Mouse (Mus musculus): ENCODE data around the gene Tjp3. TPM values are rescaled to one million over a fixed set of nuclear protein-coding genes. Genes with fewer than 3 reads are reported as not detected.

Tjp3 gene
- polyA plus RNA-seq, 1 experiment from 2014 or later = 3.2 TPM

GRCm38 (mm10) chr10:81245166-81245565 is 46.2 kb downstream of the Tjp3 start:
- 90% methylated on average over 6 of the region's 6 CpGs for WGBS
- Histone ChIP-seq H3K9ac (replicated peaks) (no peak overlapping the region), H3K4me3 (replicated peaks) (no peak overlapping the region), H3K36me3 (no peaks in the 10 kb centered on the region), H3K27me3 (peaks cover 50% of the 10 kb centered on the region), H3K4me2 (no peak overlapping the region), H3K4me1 (replicated peaks) (peaks cover 10% of the 10 kb centered on the region; the same call in 1 of the 2 replicates), H3K9me3 (no peaks in the 10 kb centered on the region), H3K27ac (no peak overlapping the region)
- no peak for ATAC-seq (ENCODE audit: insufficient number of reproducible peaks, insufficient read depth, low FRiP score, low TSS enrichment, low read depth)

GRCm38 (mm10) chr10:81244595-81244994 is 46.8 kb downstream of the Tjp3 start:
- Histone ChIP-seq H3K4me1 (replicated peaks) (peaks cover 16% of the 10 kb centered on the region; the same call in 1 of the 2 replicates), H3K27me3 (peaks cover 55% of the 10 kb centered on the region), H3K4me2 (no peak overlapping the region), H3K4me3 (replicated peaks) (no peak overlapping the region), H3K27ac (no peak overlapping the region), H3K36me3 (no peaks in the 10 kb centered on the region), H3K9ac (replicated peaks) (no peak overlapping the region), H3K9me3 (no peaks in the 10 kb centered on the region)
- WGBS = 11% methylated on average over 17 of the region's 17 CpGs
- peak; percentile 11 for ATAC-seq (ENCODE audit: insufficient number of reproducible peaks, insufficient read depth, low FRiP score, low TSS enrichment, low read depth)

- WGBS = 62% methylated on average over 4 of the region's 4 CpGs
- no peak for ATAC-seq (ENCODE audit: insufficient number of reproducible peaks, insufficient read depth, low FRiP score, low TSS enrichment, low read depth)
Observed at GRCm38 (mm10) chr10:81244146-81244545, 47.2 kb downstream of the Tjp3 start.

GRCm38 (mm10) chr10:81242021-81242420 is 49.4 kb downstream of the Tjp3 start:
- no peaks in the 10 kb centered on the region for H3K36me3 ChIP-seq
- no peaks in the 10 kb centered on the region for H3K9me3 ChIP-seq
- 90% methylated on average over 16 of the region's 16 CpGs for WGBS
- H3K4me3 ChIP-seq (replicated peaks) = no peak overlapping the region
- no peak overlapping the region for H3K9ac ChIP-seq (replicated peaks)
- H3K4me2 ChIP-seq = no peak overlapping the region
- no peak for ATAC-seq (ENCODE audit: insufficient number of reproducible peaks, insufficient read depth, low FRiP score, low TSS enrichment, low read depth)
- no peak overlapping the region for H3K27ac ChIP-seq
- H3K27me3 ChIP-seq = peaks cover 76% of the 10 kb centered on the region
- peaks cover 21% of the 10 kb centered on the region; the same call in 1 of the 2 replicates for H3K4me1 ChIP-seq (replicated peaks)

More at GRCm38 (mm10) chr10:81244146-81244545, 47.2 kb downstream of the Tjp3 start:
- peaks cover 56% of the 10 kb centered on the region for H3K27me3 ChIP-seq
- no peaks in the 10 kb centered on the region for H3K36me3 ChIP-seq
- H3K4me2 ChIP-seq = no peak overlapping the region
- peaks cover 20% of the 10 kb centered on the region; the same call in 1 of the 2 replicates for H3K4me1 ChIP-seq (replicated peaks)
- H3K4me3 ChIP-seq (replicated peaks) = no peak overlapping the region
- no peak overlapping the region for H3K9ac ChIP-seq (replicated peaks)
- H3K9me3 ChIP-seq = no peaks in the 10 kb centered on the region
- H3K27ac ChIP-seq = no peak overlapping the region

GRCm38 (mm10) chr10:81240876-81241275 is 50.5 kb downstream of the Tjp3 start:
- Histone ChIP-seq H3K27me3 (peaks cover 81% of the 10 kb centered on the region), H3K9ac (replicated peaks) (no peak overlapping the region), H3K9me3 (no peaks in the 10 kb centered on the region), H3K4me1 (replicated peaks) (peaks cover 21% of the 10 kb centered on the region; the same call in 1 of the 2 replicates), H3K36me3 (no peaks in the 10 kb centered on the region), H3K4me2 (no peak overlapping the region), H3K27ac (no peak overlapping the region), H3K4me3 (replicated peaks) (no peak overlapping the region)
- WGBS = 23% methylated on average over 13 of the region's 13 CpGs
- ATAC-seq (ENCODE audit: insufficient number of reproducible peaks, insufficient read depth, low FRiP score, low TSS enrichment, low read depth) = no peak

GRCm38 (mm10) chr10:81238618-81239017 is 52.8 kb downstream of the Tjp3 start:
- Histone ChIP-seq H3K4me1 (replicated peaks) (peaks cover 15% of the 10 kb centered on the region), H3K9ac (replicated peaks) (no peak overlapping the region), H3K27ac (no peak overlapping the region), H3K9me3 (no peaks in the 10 kb centered on the region), H3K27me3 (peaks cover 69% of the 10 kb centered on the region), H3K4me2 (no peak overlapping the region), H3K4me3 (replicated peaks) (no peak overlapping the region), H3K36me3 (no peaks in the 10 kb centered on the region)
- no peak for ATAC-seq (ENCODE audit: insufficient number of reproducible peaks, insufficient read depth, low FRiP score, low TSS enrichment, low read depth)
- WGBS = 81% methylated on average over 2 of the region's 2 CpGs

GRCm38 (mm10) chr10:81236471-81237268 is 54.7 kb downstream of the Tjp3 start:
- Histone ChIP-seq H3K4me1 (replicated peaks) (peaks cover 19% of the 10 kb centered on the region), H3K9ac (replicated peaks) (no peak overlapping the region), H3K27ac (no peak overlapping the region), H3K4me3 (replicated peaks) (no peak overlapping the region), H3K36me3 (no peaks in the 10 kb centered on the region), H3K4me2 (no peak overlapping the region), H3K27me3 (peaks cover 62% of the 10 kb centered on the region), H3K9me3 (no peaks in the 10 kb centered on the region)
- WGBS = 80% methylated on average over 12 of the region's 12 CpGs
- ATAC-seq (ENCODE audit: insufficient number of reproducible peaks, insufficient read depth, low FRiP score, low TSS enrichment, low read depth) = no peak

GRCm38 (mm10) chr10:81234206-81234605 is 57.2 kb downstream of the Tjp3 start:
- H3K27me3 ChIP-seq = peaks cover 62% of the 10 kb centered on the region
- H3K36me3 ChIP-seq = no peaks in the 10 kb centered on the region
- H3K4me1 ChIP-seq (replicated peaks) = peaks cover 16% of the 10 kb centered on the region
- peak overlapping the region; percentile 75; the same call in 1 of the 2 replicates for H3K4me2 ChIP-seq
- peak overlapping the region; percentile 77; the same call in 1 of the 2 replicates for H3K4me3 ChIP-seq (replicated peaks)
- no peak for ATAC-seq (ENCODE audit: insufficient number of reproducible peaks, insufficient read depth, low FRiP score, low TSS enrichment, low read depth)
- no peak overlapping the region for H3K9ac ChIP-seq (replicated peaks)
- WGBS = 85% methylated on average over 6 of the region's 6 CpGs
- H3K27ac ChIP-seq = no peak overlapping the region
- no peaks in the 10 kb centered on the region for H3K9me3 ChIP-seq

GRCm38 (mm10) chr10:81233226-81233585 is 58.2 kb downstream of the Tjp3 start:
- H3K4me1 ChIP-seq (replicated peaks) = peaks cover 14% of the 10 kb centered on the region
- peak overlapping the region; percentile 77 for H3K4me3 ChIP-seq (replicated peaks)
- H3K9ac ChIP-seq (replicated peaks) = peak overlapping the region; percentile 75
- peaks cover 64% of the 10 kb centered on the region for H3K27me3 ChIP-seq
- H3K4me2 ChIP-seq = peak overlapping the region; percentile 75
- 2% methylated on average over 27 of the region's 28 CpGs for WGBS
- 0 out of 2 replicates have a peak overlapping the region, but pooled peaks have one; percentile 12 for H3K27ac ChIP-seq
- 0 out of 2 replicates have a peak, but pooled peaks have one; percentile 35 for ATAC-seq (ENCODE audit: insufficient number of reproducible peaks, insufficient read depth, low FRiP score, low TSS enrichment, low read depth)
- H3K36me3 ChIP-seq = no peaks in the 10 kb centered on the region
- no peaks in the 10 kb centered on the region for H3K9me3 ChIP-seq

GRCm38 (mm10) chr10:81232580-81233225 is 58.7 kb downstream of the Tjp3 start, which contains the start of gene Zfr2:
Gene Zfr2 (plus strand): TSS chr10:81233155.
- Histone ChIP-seq H3K4me2 (peak within 1 kb of the TSS; percentile 75), H3K27me3 (peaks cover 63% of the 10 kb centered on the region), H3K4me1 (replicated peaks) (peaks cover 14% of the 10 kb centered on the region), H3K36me3 (no peaks in the 10 kb centered on the region), H3K9ac (replicated peaks) (peak within 1 kb of the TSS; percentile 75), H3K4me3 (replicated peaks) (peak within 1 kb of the TSS; percentile 77), H3K27ac (0 out of 2 replicates have a peak within 1 kb of the TSS, but pooled peaks have one; percentile 12), H3K9me3 (no peaks in the 10 kb centered on the region)
- WGBS = 7% methylated on average over 29 of the region's 29 CpGs
- ATAC-seq (ENCODE audit: insufficient number of reproducible peaks, insufficient read depth, low FRiP score, low TSS enrichment, low read depth) = peak; percentile 38

GRCm38 (mm10) chr10:81231436-81231835 is 59.9 kb downstream of the Tjp3 start:
- Histone ChIP-seq H3K9ac (replicated peaks) (no peak overlapping the region), H3K27ac (no peak overlapping the region), H3K27me3 (peaks cover 52% of the 10 kb centered on the region), H3K4me1 (replicated peaks) (peaks cover 14% of the 10 kb centered on the region), H3K9me3 (no peaks in the 10 kb centered on the region), H3K36me3 (no peaks in the 10 kb centered on the region), H3K4me3 (replicated peaks) (no peak overlapping the region), H3K4me2 (no peak overlapping the region)
- WGBS = 55% methylated on average over 7 of the region's 7 CpGs
- no peak for ATAC-seq (ENCODE audit: insufficient number of reproducible peaks, insufficient read depth, low FRiP score, low TSS enrichment, low read depth)

Data from limb, embryonic 12.5 days (tissue).